Mouse (Mus musculus): ENCODE results near the gene 4930544D05Rik. TPM values are rescaled to one million over a fixed set of nuclear protein-coding genes. Genes with fewer than 3 reads are reported as not detected.

4930544D05Rik gene
- polyA plus RNA-seq, 1 experiment from 2014 or later, result not detected

DNA sequence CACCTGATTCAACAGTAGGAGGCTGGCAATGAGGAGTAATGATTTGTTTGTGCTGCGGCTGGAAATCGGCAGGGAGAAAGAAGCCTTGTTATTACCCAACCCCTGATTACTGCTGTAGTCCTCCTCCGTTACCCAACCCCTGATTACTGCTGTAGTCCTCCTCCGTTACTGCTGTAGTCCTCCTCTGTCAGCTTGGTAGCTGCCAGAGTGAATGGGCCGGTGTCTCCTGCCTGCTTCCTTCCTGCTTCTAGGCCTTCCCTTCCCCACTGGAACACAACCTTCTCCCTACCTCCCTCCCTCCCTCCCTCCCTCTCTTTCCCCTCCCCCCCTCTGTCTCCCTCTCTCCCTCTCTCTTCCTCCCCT lies 35.3 kb upstream of the 4930544D05Rik start:
- Histone ChIP-seq H3K27ac (ENCODE audit: low read length) (no peak overlapping the region), H3K36me3 (ENCODE audit: control insufficient read depth, insufficient read depth, low read length) (no peaks in the 10 kb centered on the region), H3K4me1 (ENCODE audit: control insufficient read depth, insufficient read depth, low read length) (peaks cover 71% of the 10 kb centered on the region), H3K9me3 (ENCODE audit: control insufficient read depth, low read length) (no peaks in the 10 kb centered on the region), H3K4me2 (ENCODE audit: low read depth, low read length) (no peak overlapping the region), H3K9ac (ENCODE audit: low read depth, low read length) (no peak overlapping the region), H3K27me3 (replicated peaks; ENCODE audit: control insufficient read depth, insufficient read depth, low read length) (no peaks in the 10 kb centered on the region), H3K4me3 (ENCODE audit: low read length) (no peak overlapping the region)
- ATAC-seq, result no peak
- 31% methylated on average over 5 of the region's 5 CpGs for WGBS

DNA sequence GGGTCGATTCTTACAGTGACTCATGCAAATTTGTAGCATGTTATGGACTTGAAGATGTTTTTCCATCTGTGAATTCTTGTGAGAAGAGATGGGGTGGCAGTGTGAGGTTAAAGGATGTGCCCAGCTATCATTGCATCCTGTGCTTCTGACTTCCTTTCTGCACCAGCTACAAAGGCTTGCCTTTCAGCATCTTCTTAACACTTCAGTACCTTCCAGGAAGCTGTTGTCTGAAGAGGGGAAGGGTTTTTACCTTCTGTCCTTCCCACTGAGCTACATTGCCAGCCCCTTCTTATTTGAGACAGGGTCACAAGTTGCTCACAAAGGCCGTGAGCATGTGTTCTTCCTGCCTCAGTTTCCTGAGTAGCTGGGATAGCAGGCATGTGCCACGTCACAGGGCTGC lies 34.7 kb upstream of the 4930544D05Rik start:
- Histone ChIP-seq H3K9me3 (ENCODE audit: control insufficient read depth, low read length) (no peaks in the 10 kb centered on the region), H3K27ac (ENCODE audit: low read length) (no peak overlapping the region), H3K4me1 (ENCODE audit: control insufficient read depth, insufficient read depth, low read length) (peaks cover 73% of the 10 kb centered on the region), H3K27me3 (replicated peaks; ENCODE audit: control insufficient read depth, insufficient read depth, low read length) (no peaks in the 10 kb centered on the region), H3K4me3 (ENCODE audit: low read length) (no peak overlapping the region), H3K36me3 (ENCODE audit: control insufficient read depth, insufficient read depth, low read length) (no peaks in the 10 kb centered on the region), H3K9ac (ENCODE audit: low read depth, low read length) (no peak overlapping the region), H3K4me2 (ENCODE audit: low read depth, low read length) (no peak overlapping the region)
- ATAC-seq, result no peak
- WGBS, result 81% methylated on average over 3 of the region's 3 CpGs

GRCm38 (mm10) chr11:70582196-70582595 lies 33.5 kb upstream of the 4930544D05Rik start:
- no peak overlapping the region for H3K4me2 ChIP-seq (ENCODE audit: low read depth, low read length)
- ATAC-seq, result no peak
- H3K4me3 ChIP-seq (ENCODE audit: low read length), result no peak overlapping the region
- no peaks in the 10 kb centered on the region for H3K27me3 ChIP-seq (replicated peaks; ENCODE audit: control insufficient read depth, insufficient read depth, low read length)
- H3K36me3 ChIP-seq (ENCODE audit: control insufficient read depth, insufficient read depth, low read length), result no peaks in the 10 kb centered on the region
- no peak overlapping the region for H3K9ac ChIP-seq (ENCODE audit: low read depth, low read length)
- 58% methylated on average over 3 of the region's 3 CpGs for WGBS
- H3K4me1 ChIP-seq (ENCODE audit: control insufficient read depth, insufficient read depth, low read length), result peaks cover 70% of the 10 kb centered on the region
- H3K27ac ChIP-seq (ENCODE audit: low read length), result no peak overlapping the region
- no peaks in the 10 kb centered on the region for H3K9me3 ChIP-seq (ENCODE audit: control insufficient read depth, low read length)

GRCm38 (mm10) chr11:70583022-70583714 lies 32.5 kb upstream of the 4930544D05Rik start:
- Histone ChIP-seq H3K9me3 (ENCODE audit: control insufficient read depth, low read length) (no peaks in the 10 kb centered on the region), H3K9ac (ENCODE audit: low read depth, low read length) (no peak overlapping the region), H3K4me1 (ENCODE audit: control insufficient read depth, insufficient read depth, low read length) (peaks cover 61% of the 10 kb centered on the region)

DNA sequence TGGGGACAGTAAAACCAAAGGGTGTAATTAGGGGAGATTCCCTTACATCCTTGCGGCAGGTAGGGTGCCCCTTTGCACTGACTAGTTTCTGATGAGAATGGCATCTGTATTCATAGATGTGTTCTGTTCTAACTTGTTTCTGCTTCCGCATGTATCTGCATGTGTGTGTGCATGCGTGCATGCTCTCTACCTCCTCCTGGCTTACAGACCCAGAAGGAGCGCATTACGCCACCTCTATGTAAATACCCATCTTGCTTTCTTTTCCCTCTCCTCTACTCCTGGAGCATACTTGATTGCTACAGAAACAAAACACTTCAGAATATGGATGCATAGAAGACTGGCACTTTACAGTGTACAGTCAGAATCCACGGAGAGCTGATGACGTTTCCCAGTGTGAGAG lies 31.9 kb upstream of the 4930544D05Rik start:
- H3K27ac ChIP-seq (ENCODE audit: low read length), result peak overlapping the region; percentile 31; the same call in 1 of the 2 replicates

More at GRCm38 (mm10) chr11:70583022-70583714, 32.5 kb upstream of the 4930544D05Rik start:
- 62% methylated on average over 6 of the region's 6 CpGs for WGBS
- H3K4me2 ChIP-seq (ENCODE audit: low read depth, low read length), result no peak overlapping the region
- no peaks in the 10 kb centered on the region for H3K27me3 ChIP-seq (replicated peaks; ENCODE audit: control insufficient read depth, insufficient read depth, low read length)
- H3K4me3 ChIP-seq (ENCODE audit: low read length), result no peak overlapping the region
- H3K27ac ChIP-seq (ENCODE audit: low read length), result peak overlapping the region; percentile 31
- no peak for ATAC-seq
- no peaks in the 10 kb centered on the region for H3K36me3 ChIP-seq (ENCODE audit: control insufficient read depth, insufficient read depth, low read length)

DNA sequence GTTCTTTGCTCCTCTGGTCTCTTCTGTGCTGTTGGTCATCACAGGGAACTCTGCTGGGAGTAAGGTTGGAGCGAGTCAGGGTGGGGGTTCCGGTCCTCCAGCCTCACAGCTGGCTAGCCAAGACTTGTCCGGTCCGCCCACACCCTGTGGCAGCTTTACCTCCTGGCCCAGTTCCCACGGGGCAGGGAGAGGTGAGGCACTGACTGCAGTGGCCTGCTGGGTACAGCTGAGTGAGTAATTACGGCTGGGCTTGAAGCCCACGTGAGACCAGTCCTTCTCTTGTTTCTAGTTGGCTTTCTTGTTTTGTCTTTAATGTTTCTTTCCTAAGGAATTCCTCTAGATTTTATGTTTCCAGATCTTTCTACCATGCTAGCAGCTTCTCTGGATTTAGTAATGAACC lies 30.2 kb upstream of the 4930544D05Rik start:
- H3K4me3 ChIP-seq (ENCODE audit: low read length), result no peak overlapping the region
- peak overlapping the region; percentile 32; the same call in 1 of the 2 replicates for H3K9ac ChIP-seq (ENCODE audit: low read depth, low read length)
- H3K4me2 ChIP-seq (ENCODE audit: low read depth, low read length), result no peak overlapping the region
- 44% methylated on average over 7 of the region's 7 CpGs for WGBS
- peaks cover 40% of the 10 kb centered on the region for H3K4me1 ChIP-seq (ENCODE audit: control insufficient read depth, insufficient read depth, low read length)
- 0 out of 2 replicates have a peak overlapping the region, but pooled peaks have one; percentile 35 for H3K27ac ChIP-seq (ENCODE audit: low read length)
- ATAC-seq, result peak; percentile 39; the same call in 1 of the 2 replicates
- no peaks in the 10 kb centered on the region for H3K27me3 ChIP-seq (replicated peaks; ENCODE audit: control insufficient read depth, insufficient read depth, low read length)
- H3K9me3 ChIP-seq (ENCODE audit: control insufficient read depth, low read length), result no peaks in the 10 kb centered on the region
- H3K36me3 ChIP-seq (ENCODE audit: control insufficient read depth, insufficient read depth, low read length), result no peaks in the 10 kb centered on the region

More for the DNA sequence above, 31.9 kb upstream of the 4930544D05Rik start:
- ATAC-seq, result no peak
- no peak overlapping the region for H3K4me2 ChIP-seq (ENCODE audit: low read depth, low read length)
- 81% methylated on average over 7 of the region's 7 CpGs for WGBS
- H3K27me3 ChIP-seq (replicated peaks; ENCODE audit: control insufficient read depth, insufficient read depth, low read length), result no peaks in the 10 kb centered on the region
- H3K9me3 ChIP-seq (ENCODE audit: control insufficient read depth, low read length), result no peaks in the 10 kb centered on the region
- H3K4me1 ChIP-seq (ENCODE audit: control insufficient read depth, insufficient read depth, low read length), result peaks cover 57% of the 10 kb centered on the region
- H3K36me3 ChIP-seq (ENCODE audit: control insufficient read depth, insufficient read depth, low read length), result no peaks in the 10 kb centered on the region
- no peak overlapping the region for H3K4me3 ChIP-seq (ENCODE audit: low read length)
- no peak overlapping the region for H3K9ac ChIP-seq (ENCODE audit: low read depth, low read length)

DNA sequence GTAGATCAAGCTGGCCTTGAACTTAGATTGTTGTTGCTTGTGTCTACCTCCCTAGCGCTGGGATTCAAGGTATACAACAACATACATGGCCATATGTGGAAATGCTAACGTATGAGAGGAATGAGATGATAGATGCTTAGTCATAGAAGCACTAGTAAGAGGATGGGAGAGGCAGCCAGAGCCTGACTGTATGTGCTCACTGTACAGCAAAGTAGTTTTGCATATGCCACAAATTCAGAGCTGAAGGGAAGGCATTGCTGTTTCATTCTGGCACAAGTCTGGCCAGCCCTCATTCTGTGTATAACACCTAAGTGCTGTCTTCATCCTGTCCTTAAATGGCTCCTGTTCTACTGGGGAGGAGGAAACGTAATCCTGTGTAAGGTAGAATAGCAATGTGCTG lies 29.4 kb upstream of the 4930544D05Rik start:
- no peak overlapping the region for H3K4me2 ChIP-seq (ENCODE audit: low read depth, low read length)
- no peak for ATAC-seq
- H3K9me3 ChIP-seq (ENCODE audit: control insufficient read depth, low read length), result no peaks in the 10 kb centered on the region
- no peak overlapping the region for H3K9ac ChIP-seq (ENCODE audit: low read depth, low read length)
- no peak overlapping the region for H3K4me3 ChIP-seq (ENCODE audit: low read length)
- H3K36me3 ChIP-seq (ENCODE audit: control insufficient read depth, insufficient read depth, low read length), result no peaks in the 10 kb centered on the region
- no peak overlapping the region for H3K27ac ChIP-seq (ENCODE audit: low read length)
- WGBS, result 77% methylated on average over 3 of the region's 3 CpGs
- H3K4me1 ChIP-seq (ENCODE audit: control insufficient read depth, insufficient read depth, low read length), result peaks cover 40% of the 10 kb centered on the region
- no peaks in the 10 kb centered on the region for H3K27me3 ChIP-seq (replicated peaks; ENCODE audit: control insufficient read depth, insufficient read depth, low read length)

GRCm38 (mm10) chr11:70586954-70587353 lies 28.7 kb upstream of the 4930544D05Rik start:
- Histone ChIP-seq H3K4me2 (ENCODE audit: low read depth, low read length) (no peak overlapping the region), H3K36me3 (ENCODE audit: control insufficient read depth, insufficient read depth, low read length) (no peaks in the 10 kb centered on the region), H3K4me3 (ENCODE audit: low read length) (no peak overlapping the region), H3K4me1 (ENCODE audit: control insufficient read depth, insufficient read depth, low read length) (peaks cover 36% of the 10 kb centered on the region), H3K9ac (ENCODE audit: low read depth, low read length) (no peak overlapping the region), H3K9me3 (ENCODE audit: control insufficient read depth, low read length) (no peaks in the 10 kb centered on the region), H3K27ac (ENCODE audit: low read length) (no peak overlapping the region), H3K27me3 (replicated peaks; ENCODE audit: control insufficient read depth, insufficient read depth, low read length) (no peaks in the 10 kb centered on the region)
- ATAC-seq, result no peak
- WGBS, result 77% methylated on average over 5 of the region's 5 CpGs

GRCm38 (mm10) chr11:70591733-70592132 lies 23.9 kb upstream of the 4930544D05Rik start:
- H3K36me3 ChIP-seq (ENCODE audit: control insufficient read depth, insufficient read depth, low read length), result no peaks in the 10 kb centered on the region
- no peaks in the 10 kb centered on the region for H3K9me3 ChIP-seq (ENCODE audit: control insufficient read depth, low read length)
- H3K9ac ChIP-seq (ENCODE audit: low read depth, low read length), result no peak overlapping the region
- WGBS, result 89% methylated on average over 1 of the region's 1 CpGs
- H3K4me2 ChIP-seq (ENCODE audit: low read depth, low read length), result no peak overlapping the region
- H3K27ac ChIP-seq (ENCODE audit: low read length), result no peak overlapping the region
- peaks cover 24% of the 10 kb centered on the region for H3K4me1 ChIP-seq (ENCODE audit: control insufficient read depth, insufficient read depth, low read length)
- H3K27me3 ChIP-seq (replicated peaks; ENCODE audit: control insufficient read depth, insufficient read depth, low read length), result no peaks in the 10 kb centered on the region
- H3K4me3 ChIP-seq (ENCODE audit: low read length), result no peak overlapping the region
- ATAC-seq, result no peak
